Mouse (Mus musculus) midbrain, embryonic 16.5 days (tissue): ENCODE measurements around the gene Prim2. TPM values are rescaled to one million over a fixed set of nuclear protein-coding genes. Genes with fewer than 3 reads are reported as not detected.

ENCODE experiments used
- ATAC-seq: fragments of 200-750 bp; cut with Nextera tagmentation; 2 replicates; pipeline ENCODE4 v1.8.0; 2017; ENCODE audit warnings: moderate TSS enrichment
- H3K27ac ChIP-seq: fragments of 300-500 bp; sonication (generic); 2 replicates; pipeline ENCODE4 v1.5.1; 2014; ENCODE audit warnings: mild to moderate bottlenecking, low read length, mixed read lengths
- H3K27me3 ChIP-seq: fragments of 300-500 bp; sonication (generic); 2 replicates; pipeline ENCODE4 v1.6.1; 2014; ENCODE audit warnings: low read depth, low read length, mixed read lengths; ENCODE audit not compliant: control insufficient read depth, insufficient read depth
- H3K36me3 ChIP-seq: fragments of 300-500 bp; sonication (generic); 2 replicates; pipeline ENCODE4 v1.6.1; 2014; ENCODE audit warnings: mild to moderate bottlenecking, low read length, moderate library complexity, mixed read lengths; ENCODE audit not compliant: control insufficient read depth, insufficient read depth
- H3K4me1 ChIP-seq: fragments of 300-500 bp; sonication (generic); 2 replicates; pipeline ENCODE4 v1.6.1; 2014; ENCODE audit warnings: mild to moderate bottlenecking, low read length, mixed read lengths; ENCODE audit not compliant: control insufficient read depth, insufficient read depth
- H3K4me2 ChIP-seq: fragments of 300-500 bp; sonication (generic); 2 replicates; pipeline ENCODE4 v1.6.1; 2014; ENCODE audit warnings: mild to moderate bottlenecking, low read length, mixed read lengths
- H3K4me3 ChIP-seq: fragments of 300-500 bp; sonication (generic); 2 replicates; pipeline ENCODE4 v1.5.1; 2014; ENCODE audit warnings: low read depth, mild to moderate bottlenecking, low read length, moderate library complexity, mixed read lengths
- H3K9ac ChIP-seq: fragments of 300-500 bp; sonication (generic); 2 replicates; pipeline ENCODE4 v1.6.1; 2014; ENCODE audit warnings: low read depth, low read length, mixed read lengths
- H3K9me3 ChIP-seq: fragments of 300-500 bp; sonication (generic); replicated peaks from 2 replicates; pipeline ENCODE4 v1.6.1; 2014; ENCODE audit warnings: mild to moderate bottlenecking, low read length, mixed read lengths; ENCODE audit not compliant: control insufficient read depth, poor library complexity, severe bottlenecking
- WGBS: fragments of 180-500 bp; shearing (Covaris S2); extraction: QIAGEN DNeasy Blood & Tissue Kit; methylation state at CpG from one replicate; pipeline ENCODE4 v1.1.7; 2014; 5-methylcytosine and 5-hydroxymethylcytosine counted together
- polyA plus RNA-seq: library from polyadenylated mRNA; unstranded; fragments of >200 nt; fragmentation: Nextera tagmentation; extraction: Ambion mirVana; gene quantifications from 2 replicates; pipeline ENCODE4 v1.2.1, GENCODE M21; 2015

The Prim2 gene
- 21.4 and 22.9 TPM in 2 replicates for polyA plus RNA-seq

- no peaks in the 10 kb centered on the region for H3K27me3 ChIP-seq
- peak within 1 kb of the TSS; percentile 65 for H3K4me3 ChIP-seq
- H3K4me2 ChIP-seq: peak within 1 kb of the TSS; percentile 58
- no peaks in the 10 kb centered on the region for H3K9me3 ChIP-seq
- no peaks in the 10 kb centered on the region for H3K36me3 ChIP-seq
- 0 out of 2 replicates have a peak, but pooled peaks cover 6% of the 10 kb centered on the region for H3K4me1 ChIP-seq
- peak within 1 kb of the TSS; percentile 85 for H3K9ac ChIP-seq
- peak; percentile 95 for ATAC-seq
- H3K27ac ChIP-seq: peak within 1 kb of the TSS; percentile 93
- WGBS: under 1% methylated on average over 26 of the region's 26 CpGs
These were observed at the start of gene Prim2 for GRCm38 (mm10) chr1:33669708-33670141. TSS of gene Prim2 (minus strand) at chr1:33669795.

- 92% methylated on average over 1 of the region's 1 CpGs for WGBS
- H3K27ac ChIP-seq: no peak overlapping the region
- ATAC-seq: no peak
- H3K27me3 ChIP-seq: no peaks in the 10 kb centered on the region
- no peaks in the 10 kb centered on the region; the same call in 1 of the 2 replicates for H3K36me3 ChIP-seq
- no peak overlapping the region for H3K4me2 ChIP-seq
- H3K4me1 ChIP-seq: peaks cover 15% of the 10 kb centered on the region
- H3K9ac ChIP-seq: no peak overlapping the region
- H3K9me3 ChIP-seq: no peaks in the 10 kb centered on the region
- no peak overlapping the region for H3K4me3 ChIP-seq
These were observed 48.0 kb upstream of the Prim2 start for GRCm38 (mm10) chr1:33717636-33718035.

- 4% methylated on average over 10 of the region's 10 CpGs for WGBS
- no peak overlapping the region for H3K4me2 ChIP-seq
- H3K27me3 ChIP-seq: no peaks in the 10 kb centered on the region
- H3K4me1 ChIP-seq: 0 out of 2 replicates have a peak, but pooled peaks cover 3% of the 10 kb centered on the region
- no peak for ATAC-seq
- no peak overlapping the region for H3K4me3 ChIP-seq
- no peaks in the 10 kb centered on the region for H3K9me3 ChIP-seq
- no peaks in the 10 kb centered on the region for H3K36me3 ChIP-seq
- no peak overlapping the region for H3K9ac ChIP-seq
- H3K27ac ChIP-seq: no peak overlapping the region
These were observed 45.2 kb upstream of the Prim2 start for GRCm38 (mm10) chr1:33714796-33715195.

GRCm38 (mm10) chr1:33712026-33712425 is 42.4 kb upstream of the Prim2 start:
- 93% methylated on average over 5 of the region's 5 CpGs for WGBS
- Histone ChIP-seq H3K27me3 (no peaks in the 10 kb centered on the region), H3K4me2 (no peak overlapping the region), H3K9ac (no peak overlapping the region), H3K9me3 (no peaks in the 10 kb centered on the region), H3K27ac (no peak overlapping the region), H3K36me3 (no peaks in the 10 kb centered on the region), H3K4me3 (no peak overlapping the region), H3K4me1 (no peaks in the 10 kb centered on the region)
- no peak for ATAC-seq

- no peaks in the 10 kb centered on the region for H3K27me3 ChIP-seq
- ATAC-seq: no peak
- no peak overlapping the region for H3K4me3 ChIP-seq
- H3K4me1 ChIP-seq: no peaks in the 10 kb centered on the region
- no peak overlapping the region for H3K4me2 ChIP-seq
- no peaks in the 10 kb centered on the region for H3K9me3 ChIP-seq
- H3K9ac ChIP-seq: no peak overlapping the region
- no peak overlapping the region for H3K27ac ChIP-seq
- WGBS: 89% methylated on average over 2 of the region's 2 CpGs
- H3K36me3 ChIP-seq: no peaks in the 10 kb centered on the region
These were observed 40.0 kb upstream of the Prim2 start for GRCm38 (mm10) chr1:33709615-33710014.

GRCm38 (mm10) chr1:33701244-33701643 is 31.6 kb upstream of the Prim2 start:
- no peak overlapping the region for H3K4me2 ChIP-seq
- no peak overlapping the region for H3K4me3 ChIP-seq
- H3K9me3 ChIP-seq: no peaks in the 10 kb centered on the region
- no peaks in the 10 kb centered on the region for H3K27me3 ChIP-seq
- H3K27ac ChIP-seq: no peak overlapping the region
- no peaks in the 10 kb centered on the region for H3K36me3 ChIP-seq
- 82% methylated on average over 3 of the region's 3 CpGs for WGBS
- no peak for ATAC-seq
- H3K9ac ChIP-seq: no peak overlapping the region
- H3K4me1 ChIP-seq: no peaks in the 10 kb centered on the region

- no peaks in the 10 kb centered on the region for H3K36me3 ChIP-seq
- H3K27ac ChIP-seq: no peak overlapping the region
- H3K9me3 ChIP-seq: no peaks in the 10 kb centered on the region
- no peak overlapping the region for H3K4me2 ChIP-seq
- no peak overlapping the region for H3K4me3 ChIP-seq
- 81% methylated on average over 2 of the region's 2 CpGs for WGBS
- H3K9ac ChIP-seq: no peak overlapping the region
- H3K27me3 ChIP-seq: no peaks in the 10 kb centered on the region
- H3K4me1 ChIP-seq: no peaks in the 10 kb centered on the region
- no peak for ATAC-seq
These were observed 26.4 kb upstream of the Prim2 start for GRCm38 (mm10) chr1:33696016-33696415.

GRCm38 (mm10) chr1:33693893-33694292 is 24.3 kb upstream of the Prim2 start:
- Histone ChIP-seq H3K4me2 (no peak overlapping the region), H3K36me3 (no peaks in the 10 kb centered on the region), H3K27me3 (no peaks in the 10 kb centered on the region), H3K9ac (no peak overlapping the region), H3K9me3 (no peaks in the 10 kb centered on the region), H3K27ac (no peak overlapping the region), H3K4me3 (no peak overlapping the region), H3K4me1 (no peaks in the 10 kb centered on the region)
- ATAC-seq: no peak
- WGBS: 88% methylated on average over 3 of the region's 3 CpGs

- Histone ChIP-seq H3K4me1 (no peaks in the 10 kb centered on the region), H3K4me3 (no peak overlapping the region), H3K36me3 (no peaks in the 10 kb centered on the region), H3K27ac (no peak overlapping the region), H3K9me3 (peaks cover 2% of the 10 kb centered on the region; the same call in 1 of the 2 replicates), H3K27me3 (no peaks in the 10 kb centered on the region), H3K9ac (no peak overlapping the region), H3K4me2 (no peak overlapping the region)
- 58% methylated on average over 4 of the region's 4 CpGs for WGBS
- no peak for ATAC-seq
These were observed 20.5 kb upstream of the Prim2 start for GRCm38 (mm10) chr1:33690087-33690448.
